Mouse (Mus musculus): ENCODE measurements around the gene Mydgf. TPM values are rescaled to one million over a fixed set of nuclear protein-coding genes. Genes with fewer than 3 reads are reported as not detected.

The Mydgf gene
- polyA plus RNA-seq, 1 experiment from 2014 or later, result 113 TPM

Small RNA genes within 50 kb of the gene (microRNA-seq; reads per million reads assigned to microRNA genes)
- gene Gm44397, result not detected

Other genes with a start within 250 kb of the Mydgf start
- 6.1 and 6.9 TPM in 2 replicates for gene Zfp119b, start 234.4 kb downstream of the Mydgf start, polyA plus RNA-seq (2015; fragmentation: Nextera tagmentation; extraction: Ambion mirVana)
- 4.1 TPM in 2 replicates for gene Ebi3, start 231.3 kb downstream of the Mydgf start, polyA plus RNA-seq (2015; fragmentation: Nextera tagmentation; extraction: Ambion mirVana)
- gene Yju2, start 224.8 kb downstream of the Mydgf start, polyA plus RNA-seq (2015; fragmentation: Nextera tagmentation; extraction: Ambion mirVana), result 22.0 and 24.8 TPM in 2 replicates
- gene Shd, start 213.5 kb downstream of the Mydgf start, polyA plus RNA-seq (2015; fragmentation: Nextera tagmentation; extraction: Ambion mirVana), result 10.4 and 11.1 TPM in 2 replicates
- gene Fsd1, start 197.4 kb downstream of the Mydgf start, polyA plus RNA-seq (2015; fragmentation: Nextera tagmentation; extraction: Ambion mirVana), result 9.8 and 11.7 TPM in 2 replicates
- gene Stap2, start 178.3 kb downstream of the Mydgf start, polyA plus RNA-seq (2015; fragmentation: Nextera tagmentation; extraction: Ambion mirVana), result 28.0 and 30.9 TPM in 2 replicates
- gene Mpnd, start 178.2 kb downstream of the Mydgf start, polyA plus RNA-seq (2015; fragmentation: Nextera tagmentation; extraction: Ambion mirVana), result 89.7 and 91.8 TPM in 2 replicates
- 136 and 142 TPM in 2 replicates for gene Sh3gl1, start 147.3 kb downstream of the Mydgf start, polyA plus RNA-seq (2015; fragmentation: Nextera tagmentation; extraction: Ambion mirVana)
- gene Chaf1a, start 143.5 kb downstream of the Mydgf start, polyA plus RNA-seq (2015; fragmentation: Nextera tagmentation; extraction: Ambion mirVana), result 21.7 and 22.4 TPM in 2 replicates
- 32.8 and 36.0 TPM in 2 replicates for gene Ubxn6, start 108.9 kb downstream of the Mydgf start, polyA plus RNA-seq (2015; fragmentation: Nextera tagmentation; extraction: Ambion mirVana)
- gene Hdgfl2, start 104.3 kb downstream of the Mydgf start, polyA plus RNA-seq (2015; fragmentation: Nextera tagmentation; extraction: Ambion mirVana), result 99.9 and 103 TPM in 2 replicates
- gene Plin4, start 74.1 kb downstream of the Mydgf start, polyA plus RNA-seq (2015; fragmentation: Nextera tagmentation; extraction: Ambion mirVana), result 0.36 TPM in 2 replicates
- gene Plin5, start 66.3 kb downstream of the Mydgf start, polyA plus RNA-seq (2015; fragmentation: Nextera tagmentation; extraction: Ambion mirVana), result 0.42 and 0.59 TPM in 2 replicates
- 0.52 and 1.6 TPM in 2 replicates for gene Lrg1, start 61.9 kb downstream of the Mydgf start, polyA plus RNA-seq (2015; fragmentation: Nextera tagmentation; extraction: Ambion mirVana)
- 1.3 and 1.4 TPM in 2 replicates for gene Sema6b, start 43.6 kb downstream of the Mydgf start, polyA plus RNA-seq (2015; fragmentation: Nextera tagmentation; extraction: Ambion mirVana)
- gene Tnfaip8l1, start 21.4 kb downstream of the Mydgf start, polyA plus RNA-seq (2015; fragmentation: Nextera tagmentation; extraction: Ambion mirVana), result 13.2 and 14.8 TPM in 2 replicates
- 33.2 and 37.5 TPM in 2 replicates for gene Dpp9, start 35.0 kb upstream of the Mydgf start, polyA plus RNA-seq (2015; fragmentation: Nextera tagmentation; extraction: Ambion mirVana)
- 12.7 and 13.0 TPM in 2 replicates for gene Fem1a, start 72.9 kb upstream of the Mydgf start, polyA plus RNA-seq (2015; fragmentation: Nextera tagmentation; extraction: Ambion mirVana)
- 6.6 and 7.8 TPM in 2 replicates for gene Ticam1, start 92.9 kb upstream of the Mydgf start, polyA plus RNA-seq (2015; fragmentation: Nextera tagmentation; extraction: Ambion mirVana)
- 90.7 and 93.1 TPM in 2 replicates for gene Plin3, start 109.0 kb upstream of the Mydgf start, polyA plus RNA-seq (2015; fragmentation: Nextera tagmentation; extraction: Ambion mirVana)
- gene Arrdc5, start 116.4 kb upstream of the Mydgf start, polyA plus RNA-seq (2015; fragmentation: Nextera tagmentation; extraction: Ambion mirVana), result not detected in 2 replicates
- 103 and 110 TPM in 2 replicates for gene Uhrf1, start 119.4 kb upstream of the Mydgf start, polyA plus RNA-seq (2015; fragmentation: Nextera tagmentation; extraction: Ambion mirVana)
- gene Kdm4b, start 142.1 kb upstream of the Mydgf start, polyA plus RNA-seq (2015; fragmentation: Nextera tagmentation; extraction: Ambion mirVana), result 27.8 and 33.9 TPM in 2 replicates

Measured in stomach, embryonic 15.5 days (tissue).